Mouse (Mus musculus) urinary bladder, adult 18-20 months (tissue): Measurements from ENCODE around the gene Htra2.

Source experiments
- DNase-seq, 2 experiments: peaks; one replicate each; pipeline ENCODE4 v3.0.0; 2022; ENCODE audit warnings: low spot score in 2 of 2, mixed read lengths in 2 of 2

Gene Htra2

DNA sequence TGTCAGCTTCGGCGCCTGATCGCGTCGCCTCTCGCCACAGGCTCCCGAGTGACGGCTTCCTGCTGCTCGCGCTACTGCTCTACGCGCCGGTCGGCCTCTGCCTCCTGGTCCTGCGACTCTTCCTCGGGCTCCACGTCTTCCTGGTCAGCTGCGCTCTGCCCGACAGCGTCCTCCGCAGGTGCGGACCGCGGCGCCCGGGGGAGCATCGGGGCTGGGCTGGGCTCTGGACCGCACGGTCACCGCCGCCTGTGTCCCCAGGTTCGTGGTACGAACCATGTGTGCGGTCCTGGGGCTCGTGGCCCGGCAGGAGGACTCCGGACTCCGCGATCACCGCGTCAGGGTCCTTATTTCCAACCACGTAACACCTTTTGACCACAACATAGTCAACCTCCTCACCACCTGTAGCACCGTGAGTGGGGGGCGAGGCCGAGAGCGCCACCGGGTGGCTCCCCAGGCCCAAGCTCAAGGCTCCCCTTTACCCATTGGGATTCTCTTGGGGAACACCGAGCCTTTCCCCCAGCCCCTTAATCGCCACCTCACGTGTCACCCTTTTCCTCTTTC lies at the start of gene Htra2:
Gene Htra2, minus strand, starts transcription at position 403 of the 561 bp plus-strand sequence.
- DNase-seq: no peak

DNA sequence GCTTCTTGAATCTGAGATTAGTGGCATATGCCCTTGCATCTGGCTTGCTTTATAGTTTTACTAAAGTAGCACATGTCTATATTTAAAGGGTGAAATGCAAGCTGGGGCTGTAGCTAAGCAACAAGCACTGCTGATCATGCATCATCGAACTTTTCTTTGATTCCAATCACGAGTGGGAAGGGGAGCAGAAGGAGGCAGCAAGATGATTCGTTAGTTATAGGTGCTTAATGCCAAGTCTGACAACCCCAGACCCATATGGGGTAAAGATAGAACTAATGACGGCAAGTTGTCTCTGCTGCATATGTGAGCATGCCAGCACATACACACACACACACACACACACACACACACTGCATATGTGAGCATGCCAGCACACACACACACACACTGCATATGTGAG lies 49.1 kb upstream of the Htra2 start:
- no peak for DNase-seq

DNA sequence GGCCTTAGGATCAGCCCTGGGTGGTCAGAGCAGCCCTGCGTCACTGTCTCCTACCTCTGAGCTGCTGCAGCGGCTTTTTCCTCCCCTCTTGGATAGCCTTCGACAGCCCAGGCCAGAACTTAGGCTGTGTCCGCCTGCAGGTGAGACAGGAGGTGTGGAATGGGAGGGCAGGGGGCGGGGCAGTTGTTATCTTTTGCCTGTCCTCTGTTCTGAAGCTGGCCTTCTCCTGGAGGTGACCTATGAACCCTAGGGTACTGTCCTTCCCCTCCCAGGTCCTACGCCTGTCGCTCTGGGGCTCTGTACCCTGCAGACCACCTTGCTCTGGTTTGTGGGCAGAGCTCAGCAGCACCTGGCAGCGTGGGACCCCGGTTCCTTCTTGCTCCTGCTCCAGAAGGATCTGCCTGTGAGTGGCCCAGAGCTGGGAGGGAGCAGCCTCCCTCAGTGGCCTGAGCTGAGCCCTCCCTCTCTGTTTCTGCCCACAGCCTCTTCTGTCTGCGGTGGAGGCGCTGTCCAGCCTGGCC lies 48.1 kb upstream of the Htra2 start:
- no peak for DNase-seq

DNA sequence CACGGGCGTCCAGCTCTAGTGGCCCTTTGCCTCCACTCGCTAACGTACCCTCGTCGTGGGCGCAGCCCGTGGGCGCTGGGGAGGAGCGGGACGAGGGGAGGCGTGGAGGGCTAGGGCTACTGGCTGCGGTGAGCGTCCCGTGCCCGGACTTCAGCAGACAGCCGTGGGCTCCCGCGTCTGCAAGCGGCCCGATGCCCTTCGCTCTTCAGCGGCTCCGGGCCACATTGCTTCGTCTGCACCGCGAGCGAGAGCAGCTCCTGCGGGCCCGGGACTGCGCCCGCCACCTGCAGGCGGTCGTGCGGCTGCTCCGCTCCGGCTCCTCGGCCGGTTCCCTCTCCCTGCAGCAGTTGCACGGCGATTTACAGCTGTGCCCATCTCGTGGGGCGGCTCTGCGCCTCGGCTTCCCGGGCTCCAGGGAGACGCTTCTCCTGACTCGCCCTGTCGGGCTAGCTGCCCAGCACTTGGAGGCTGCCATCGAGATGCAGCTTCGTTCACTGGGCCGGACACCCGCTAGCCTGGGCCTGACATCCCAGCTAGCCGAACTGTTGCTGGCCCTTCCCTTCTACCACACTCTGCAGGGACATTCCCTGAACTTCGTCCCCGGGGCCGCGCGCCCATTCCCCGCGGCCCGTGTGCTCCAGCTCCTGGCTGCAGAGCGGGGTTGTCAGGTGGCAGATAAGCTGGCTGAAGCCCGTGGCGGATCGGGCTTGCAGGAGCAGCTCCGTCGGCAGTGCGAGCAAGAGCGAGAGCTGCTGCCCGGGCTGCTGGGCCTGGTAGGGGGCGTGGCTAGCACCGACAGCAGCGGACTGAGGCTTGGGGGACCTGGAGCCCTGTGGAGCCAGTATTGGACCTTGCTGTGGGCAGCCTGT lies 46.8 kb upstream of the Htra2 start:
- DNase-seq: peak; percentile 51 to 70

DNA sequence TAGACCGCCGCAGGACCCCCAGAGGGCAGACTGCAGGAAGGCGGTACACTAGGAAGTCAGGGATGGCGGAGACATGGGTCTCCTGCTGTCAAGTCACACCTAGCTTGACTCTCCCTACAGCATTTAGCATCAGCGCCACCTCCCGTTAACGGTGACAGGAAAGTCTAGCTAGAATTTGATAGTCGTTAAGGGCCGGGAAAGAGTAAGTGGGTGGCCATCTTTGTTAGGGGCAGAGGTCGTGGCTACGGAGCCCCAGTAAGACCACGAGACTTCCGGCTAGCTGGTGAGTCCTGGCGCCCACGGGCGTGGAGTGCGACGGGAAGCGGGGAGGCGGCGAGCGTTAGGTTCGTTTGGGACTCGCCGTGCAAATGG lies 46.2 kb upstream of the Htra2 start, which contains the start of the genes Ccdc142 and Gm42688:
Gene Ccdc142, plus strand, starts transcription at position 286 of the 372 bp plus-strand sequence.
Gene Gm42688, plus strand, starts transcription at position 302 of the 372 bp plus-strand sequence.
- peak; percentile 85 to 87 for DNase-seq

DNA sequence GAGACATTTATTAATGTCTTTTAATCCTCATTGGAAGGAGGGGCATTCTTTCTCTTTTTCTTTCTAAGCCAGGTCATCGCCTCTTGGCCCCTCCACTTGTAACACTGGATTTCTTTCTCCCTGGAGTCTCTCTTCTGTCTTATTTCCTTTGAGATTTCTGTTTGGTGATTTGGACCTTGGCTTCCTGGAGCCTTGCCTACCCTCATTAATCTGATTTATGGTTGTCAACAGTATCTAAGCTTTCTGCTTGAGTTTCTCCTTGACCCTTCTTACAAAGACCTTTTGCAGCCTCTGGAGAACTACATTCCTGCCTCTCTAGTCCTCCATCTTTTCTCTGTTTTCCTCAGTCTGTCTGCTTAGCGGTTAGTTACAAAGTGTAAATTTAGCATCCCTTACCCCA lies 43.3 kb upstream of the Htra2 start:
- DNase-seq: no peak

DNA sequence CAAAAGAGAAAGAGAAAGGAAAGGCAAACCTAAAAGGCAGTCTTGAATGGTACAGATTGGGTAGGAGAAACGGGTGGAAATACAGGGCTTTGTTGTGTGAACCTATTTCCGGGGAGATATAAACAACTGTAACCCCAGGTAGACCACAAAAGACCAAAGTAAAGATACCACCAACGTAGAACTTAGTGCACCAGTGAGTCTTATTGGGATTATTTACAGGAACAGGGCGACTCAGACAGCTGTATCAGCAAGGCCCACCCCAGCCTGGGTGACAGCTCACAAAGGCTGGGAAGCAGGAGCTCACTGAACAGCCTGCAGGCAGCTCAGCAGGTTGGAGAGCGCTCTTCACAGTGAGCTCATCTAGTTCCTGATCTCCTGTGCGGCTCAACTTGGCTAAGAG lies 40.9 kb upstream of the Htra2 start:
- DNase-seq: no peak

DNA sequence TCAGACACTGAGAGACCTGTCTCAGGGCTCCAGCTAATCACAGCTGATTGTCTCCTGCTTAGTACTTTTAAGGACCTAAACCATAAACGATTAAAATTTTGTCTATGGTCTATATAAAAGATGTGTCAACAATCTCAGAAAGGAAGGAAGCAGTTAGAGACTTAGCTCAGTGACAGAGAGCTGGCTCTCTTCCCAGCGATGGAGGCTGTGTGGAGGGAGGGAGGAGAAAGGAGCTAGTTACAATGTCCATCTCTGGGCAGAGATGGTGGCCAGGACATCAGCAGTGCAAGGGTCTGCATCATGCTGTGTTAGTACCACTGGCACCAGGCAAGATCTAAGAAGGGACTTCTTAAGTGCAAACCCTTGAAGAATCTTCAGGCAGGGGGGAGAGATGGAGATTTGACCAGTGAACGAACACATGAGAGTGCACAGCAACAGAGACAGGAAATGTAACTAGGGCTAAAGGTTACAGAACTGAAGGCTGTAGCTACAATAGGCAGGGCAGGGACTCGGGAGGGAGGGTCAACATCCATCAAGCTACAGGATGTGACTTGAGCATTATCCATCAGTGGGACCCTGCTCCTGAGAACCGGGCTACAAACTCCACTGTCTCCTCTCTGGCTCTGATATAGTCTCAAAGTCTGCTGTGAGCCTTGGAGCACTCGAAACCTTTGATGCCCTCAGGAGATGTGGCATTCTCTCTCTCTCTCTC lies 37.5 kb upstream of the Htra2 start:
- DNase-seq: no peak

DNA sequence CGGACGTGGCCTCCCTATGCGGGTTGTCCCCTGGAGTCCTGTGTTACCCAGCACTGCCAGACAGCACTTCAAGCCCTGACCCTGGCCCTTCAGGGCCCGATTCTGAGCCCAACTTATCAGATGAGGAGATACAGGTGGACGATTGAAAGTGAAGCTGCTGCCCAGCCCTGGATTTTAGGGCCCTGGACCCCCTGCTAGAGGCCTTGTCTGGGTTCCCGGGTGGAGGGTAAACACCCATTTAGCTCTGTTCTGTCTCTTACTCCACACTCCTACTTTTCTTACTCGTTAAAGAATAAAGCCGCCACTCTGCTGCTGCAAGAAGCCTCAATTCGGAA lies 32.8 kb upstream of the Htra2 start:
- no peak for DNase-seq

DNA sequence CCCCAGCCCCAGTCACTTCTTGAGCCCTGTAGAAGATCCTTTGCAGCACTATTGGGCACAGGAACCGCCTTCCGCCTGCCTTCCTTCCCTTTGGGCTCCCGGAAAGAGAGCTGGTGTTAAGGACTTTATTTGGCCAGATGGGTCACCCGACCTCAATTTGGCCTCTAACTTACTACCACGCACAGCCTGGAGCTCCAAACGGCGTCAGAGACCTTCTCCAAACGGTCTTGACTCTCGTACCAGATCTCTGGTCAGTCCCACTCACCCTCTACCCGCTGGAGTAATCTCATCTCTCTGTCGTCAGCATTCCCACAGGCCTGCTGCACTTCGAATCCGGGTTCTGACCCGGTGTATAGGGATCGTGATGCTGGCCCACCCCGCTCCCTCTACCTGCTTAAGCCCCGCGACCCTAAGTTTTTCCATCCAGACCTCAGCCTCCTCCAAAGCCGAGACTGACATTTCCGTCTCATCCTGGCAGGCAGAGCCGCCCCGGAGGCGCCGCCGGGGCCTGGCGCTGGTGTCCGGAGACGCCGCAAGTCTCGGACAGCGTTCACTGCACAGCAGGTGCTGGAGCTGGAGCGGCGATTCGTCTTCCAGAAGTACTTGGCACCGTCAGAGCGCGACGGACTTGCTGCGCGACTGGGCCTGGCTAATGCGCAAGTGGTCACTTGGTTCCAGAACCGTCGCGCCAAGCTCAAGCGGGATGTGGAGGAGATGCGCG lies 32.3 kb upstream of the Htra2 start:
- no peak for DNase-seq

DNA sequence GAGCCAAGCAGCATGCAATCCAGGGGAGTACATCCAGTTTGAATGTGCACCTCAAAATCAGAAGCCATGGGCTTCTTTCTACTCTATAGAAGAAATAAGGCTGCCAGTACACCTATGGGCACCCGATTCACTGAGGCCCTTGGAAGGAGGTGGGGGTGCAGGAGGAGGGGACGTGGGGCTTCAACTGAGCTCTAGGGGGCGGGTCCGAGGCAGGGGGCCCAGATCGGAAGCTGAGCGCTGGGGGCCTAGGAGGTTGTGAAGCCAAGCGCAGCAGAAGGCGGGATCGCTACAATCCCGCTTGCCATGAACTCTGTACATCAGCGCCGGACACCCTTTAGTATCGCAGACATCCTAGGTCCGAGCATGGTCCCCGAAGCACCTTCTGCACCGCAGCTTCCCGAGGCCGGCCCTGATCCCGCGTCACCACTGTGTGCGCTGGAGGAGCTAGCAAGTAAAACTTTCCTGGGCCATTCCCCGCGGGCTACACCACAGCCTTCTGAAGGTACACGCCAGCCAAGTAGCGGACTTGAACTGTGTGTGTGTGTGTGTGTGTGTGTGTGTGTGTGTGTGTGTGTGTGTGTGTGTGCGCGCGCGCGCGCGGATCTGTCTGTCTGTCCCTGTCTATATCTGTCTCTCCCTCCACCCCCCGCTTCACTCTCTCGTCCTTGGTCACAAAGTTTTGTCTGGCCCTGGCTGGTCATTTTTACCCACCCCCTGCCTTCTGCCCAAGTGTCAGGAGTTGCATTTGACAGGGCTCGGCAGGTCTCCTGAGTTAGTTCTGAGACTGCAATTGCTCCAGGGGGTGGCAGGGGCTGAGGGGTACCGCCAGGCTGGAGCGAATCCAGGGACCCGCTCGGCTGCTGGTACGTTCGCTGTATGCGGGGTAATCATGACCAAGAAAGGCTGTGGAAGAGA lies 31.3 kb upstream of the Htra2 start, which contains the start of gene Lbx2:
Gene Lbx2, plus strand, starts transcription at position 247 of the 915 bp plus-strand sequence.
- no peak for DNase-seq

DNA sequence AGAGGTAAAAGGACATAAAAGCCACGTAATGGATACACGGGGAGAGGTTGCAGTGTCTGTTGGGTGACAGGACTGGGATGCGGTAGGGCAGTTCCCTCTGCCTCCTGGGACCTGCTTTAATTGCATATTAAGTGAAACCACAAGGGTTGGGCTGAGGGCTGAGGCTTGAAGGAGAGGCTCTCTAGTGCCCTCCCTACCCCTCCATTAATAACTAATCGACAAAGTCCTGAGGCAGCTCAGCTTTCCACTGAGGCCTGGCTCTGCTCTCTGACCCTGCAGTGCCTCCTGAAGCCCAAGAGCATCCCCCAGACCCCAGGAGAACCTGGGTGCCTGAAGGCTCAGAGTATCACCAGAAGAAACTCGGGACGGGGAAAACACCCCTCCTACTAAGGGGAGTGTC lies 29.4 kb upstream of the Htra2 start:
- DNase-seq: no peak

DNA sequence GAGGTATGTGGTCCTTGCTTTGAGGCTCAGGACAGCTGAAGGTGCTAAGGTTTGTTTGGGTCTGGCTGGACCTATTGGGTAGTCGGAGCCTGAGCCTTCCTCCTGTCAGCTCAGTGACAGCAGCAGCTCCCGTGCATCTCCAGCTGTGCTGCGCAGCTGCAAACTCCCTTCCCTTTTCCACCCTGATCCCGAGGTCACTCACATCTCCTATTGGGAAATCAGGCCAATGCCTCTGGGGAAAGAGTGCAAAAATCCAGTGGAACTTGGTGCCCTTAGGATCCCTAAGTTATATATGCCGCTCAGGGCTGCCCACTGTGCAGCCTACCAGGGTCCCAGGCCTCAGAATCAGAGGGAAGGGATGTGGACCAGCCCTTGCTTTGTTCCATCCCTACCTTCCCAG lies 28.4 kb upstream of the Htra2 start:
- no peak for DNase-seq

DNA sequence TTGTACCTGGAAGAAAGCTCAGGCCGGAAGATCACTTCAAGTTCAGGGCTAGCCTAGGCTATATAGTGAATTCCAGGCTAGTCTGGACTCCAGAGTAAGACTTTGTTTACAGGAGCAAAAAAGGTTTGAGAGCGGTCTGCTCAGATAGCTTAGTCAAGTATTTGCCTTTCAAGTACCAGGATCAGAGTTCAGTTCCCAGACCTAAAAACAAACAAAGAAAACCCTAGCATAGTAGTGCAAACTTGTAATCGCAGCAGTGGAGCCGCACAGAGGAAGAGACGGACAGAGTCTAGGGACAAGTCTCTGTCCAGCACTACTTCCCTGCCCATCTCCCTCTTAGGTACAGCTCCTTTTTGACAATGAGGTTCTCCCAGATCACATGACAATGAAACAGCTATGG lies 25.1 kb upstream of the Htra2 start:
- DNase-seq: no peak

DNA sequence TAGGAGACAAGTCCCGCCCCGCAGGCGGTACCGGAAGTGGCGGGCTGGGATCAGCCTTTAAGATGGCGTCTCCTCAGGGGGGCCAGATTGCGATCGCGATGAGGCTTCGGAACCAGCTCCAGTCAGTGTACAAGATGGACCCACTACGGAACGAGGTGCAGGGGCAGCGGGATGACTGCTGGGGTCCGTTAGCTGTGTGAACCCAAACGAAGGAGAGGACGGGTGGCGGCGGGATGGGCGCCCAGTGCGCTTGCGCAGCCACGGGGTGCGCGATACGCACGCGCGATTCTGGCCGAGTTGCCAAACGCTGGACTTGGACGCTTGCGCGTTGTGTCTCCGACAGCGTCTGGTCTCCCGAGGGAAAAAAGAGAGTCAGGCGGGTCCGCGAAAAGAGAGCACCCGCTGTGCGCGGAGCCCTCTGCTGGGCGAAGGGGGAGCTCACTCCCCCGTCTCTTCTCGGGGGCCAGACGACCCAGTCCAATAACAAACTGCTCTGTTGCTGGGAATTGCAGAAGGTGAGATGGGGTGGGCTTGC lies 23.3 kb upstream of the Htra2 start:
- peak; percentile 98 to 100 for DNase-seq

DNA sequence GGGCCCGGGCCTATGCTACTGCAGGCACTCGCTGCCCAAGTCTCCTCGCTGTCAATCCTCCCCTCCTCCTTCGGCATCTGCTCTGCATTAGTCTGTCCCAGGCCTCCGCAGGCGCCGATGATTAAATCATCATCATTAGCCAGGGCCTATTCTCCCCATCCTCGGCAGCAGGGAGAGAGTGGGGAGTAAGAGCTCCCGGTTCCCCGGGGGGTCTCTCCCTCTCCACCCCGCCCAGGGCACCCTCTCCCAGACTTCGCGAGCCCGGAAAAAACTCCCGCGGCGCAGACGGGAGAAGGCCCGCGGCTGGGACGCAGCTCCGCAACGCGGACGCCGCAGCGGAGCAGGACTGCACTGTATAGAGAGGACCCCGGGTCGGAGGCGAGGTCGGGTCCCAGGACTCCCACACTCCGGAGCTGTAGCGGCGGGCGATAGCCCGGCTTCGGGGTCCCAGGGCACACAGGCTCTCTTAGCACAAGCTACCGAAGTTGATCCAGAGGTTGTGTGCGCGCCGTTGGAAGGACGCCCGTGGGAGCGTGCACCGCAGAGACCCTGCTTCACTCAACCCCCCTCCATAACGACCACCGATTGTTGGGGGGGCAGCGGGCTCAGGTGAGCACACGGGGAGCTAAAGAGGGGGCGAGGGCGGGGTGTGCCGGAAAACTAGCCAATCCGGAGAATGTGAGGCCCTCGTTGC lies 22.7 kb upstream of the Htra2 start, which contains the start of gene Pcgf1:
Gene Pcgf1, plus strand, starts transcription at position 240 of the 694 bp plus-strand sequence.
- DNase-seq: peak in 1 of 2 experiments; percentile 73

DNA sequence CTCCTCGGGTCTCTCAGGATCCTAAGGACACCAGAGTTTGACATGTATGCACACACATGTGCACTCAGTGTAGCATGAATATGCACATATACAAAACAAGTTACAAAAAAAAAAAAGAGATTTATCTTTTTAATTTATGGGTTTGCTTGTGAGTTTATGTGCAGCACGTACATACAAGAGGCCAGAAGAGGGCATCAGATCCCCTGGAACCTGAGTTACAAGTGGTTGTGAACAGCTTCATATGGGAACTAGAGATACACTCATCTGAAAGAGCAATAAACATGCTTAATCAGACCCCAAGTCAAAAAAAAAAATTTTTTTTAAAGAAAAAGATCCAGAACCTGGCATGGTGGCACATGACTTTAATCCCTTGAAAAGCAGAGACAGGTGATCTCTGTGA lies 19.9 kb upstream of the Htra2 start:
- no peak for DNase-seq

DNA sequence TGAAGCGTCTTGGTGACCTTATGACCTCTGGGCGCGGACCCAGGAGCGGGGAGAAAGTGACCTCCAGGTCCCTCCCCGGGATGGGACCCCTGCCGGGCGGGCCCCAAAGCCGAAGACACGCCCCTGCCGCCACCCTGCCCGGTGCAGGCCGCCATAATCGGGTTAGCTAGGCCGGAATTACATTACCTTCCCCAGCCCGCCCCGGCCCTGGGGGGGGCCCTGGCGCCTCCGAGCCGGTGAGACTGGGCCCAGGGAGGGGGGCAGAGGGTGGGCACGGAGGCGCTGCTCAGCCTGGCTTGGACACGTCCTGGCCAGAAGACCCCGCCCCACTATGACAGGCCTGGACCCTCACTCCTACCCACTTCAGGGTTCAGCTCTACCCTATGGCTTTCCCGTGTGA lies 16.1 kb upstream of the Htra2 start:
- DNase-seq: no peak

DNA sequence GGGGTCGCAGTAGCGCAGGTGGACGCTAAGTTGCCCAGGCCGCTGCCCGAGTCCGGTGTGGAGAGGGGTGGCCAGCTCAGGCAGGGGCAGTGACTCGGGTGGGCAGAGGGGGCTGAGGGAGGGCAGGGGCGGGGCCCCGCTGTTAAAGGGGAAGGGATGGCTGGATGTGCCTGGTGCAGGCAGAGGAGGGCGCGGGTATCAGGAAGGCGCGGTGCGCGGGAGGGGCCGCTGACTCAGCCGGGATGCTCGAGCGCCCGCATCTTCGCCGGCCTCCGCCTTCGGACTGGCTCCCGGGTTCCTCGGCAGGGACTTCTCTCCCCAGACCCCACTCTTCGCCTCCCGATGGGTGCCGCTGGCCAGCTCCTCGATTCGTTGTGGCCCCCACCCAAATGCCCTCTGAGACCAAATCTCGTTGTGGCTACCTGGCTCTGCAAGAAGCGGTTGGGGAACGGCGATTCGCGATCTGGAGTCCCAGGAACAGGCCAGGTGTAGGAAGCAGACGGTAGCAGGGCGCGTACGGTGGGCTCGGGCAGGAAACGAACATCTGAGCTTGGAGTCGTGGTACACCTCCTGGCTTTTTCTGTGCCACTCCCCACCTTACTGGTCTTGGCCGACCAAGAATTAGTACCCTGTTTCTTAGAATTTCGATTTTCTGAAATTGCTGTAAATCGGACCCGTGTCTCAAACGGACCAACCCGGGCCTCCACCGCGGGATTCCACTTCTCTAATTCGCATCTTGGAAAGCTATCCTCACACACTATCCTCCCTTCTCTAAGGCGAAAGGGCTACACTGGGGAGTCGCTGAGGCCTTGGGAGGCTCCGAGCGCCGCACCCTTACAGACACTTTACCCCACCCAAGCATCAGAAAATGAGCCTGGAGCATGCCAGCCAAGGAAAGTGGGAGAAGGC lies 15.5 kb upstream of the Htra2 start:
- peak in 1 of 2 experiments; percentile 49 for DNase-seq
